26 mouse cellular contexts compared by ENCODE assay signal in the genomic region with DNA sequence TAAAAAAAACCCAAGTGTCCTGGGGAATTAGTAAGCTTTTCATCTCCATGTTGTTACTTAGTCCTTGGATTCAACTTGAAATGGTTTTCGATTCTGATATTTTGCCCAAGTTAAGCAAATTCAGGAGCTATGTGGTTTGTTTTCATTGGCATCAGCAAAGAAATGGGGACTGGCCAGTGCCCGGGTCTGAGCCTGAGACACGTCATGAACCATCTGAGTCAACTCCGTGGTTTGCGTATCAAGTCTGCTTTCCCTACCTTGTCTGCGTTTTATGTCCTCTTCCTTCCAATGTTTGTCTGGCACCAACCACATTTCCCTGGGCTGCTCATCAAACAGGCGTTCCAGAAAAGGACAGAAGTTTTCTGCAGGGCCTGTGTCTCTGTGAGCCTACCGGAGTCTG.
DNase-seq lines count a peak whose midpoint lies in the region; TF ChIP-seq lines count a peak whose summit lies in the region.
"Had no signal": no experiment of that assay in that cellular context is flagged by ENCODE, and none has a peak within 500 bp of the region (broad histone marks: within the 10 kb centered on the region; RNA-seq: fewer than 3 reads in every experiment).

No protein-coding gene starts in this region.

- H3K4me1 ChIP-seq in kidney, adult 2 months (ENCODE audit: control insufficient read depth, insufficient read depth, low read length): no peaks in the 10 kb centered on the region
- H3K4me1 ChIP-seq: forebrain, embryonic 12.5 days; forebrain, embryonic 15.5 days; heart, embryonic 10.5 days had no signal

- no peaks in the 10 kb centered on the region for H3K36me3 ChIP-seq in kidney, adult 2 months (ENCODE audit: control insufficient read depth, insufficient read depth, low read length)
- no peaks in the 10 kb centered on the region for H3K36me3 ChIP-seq in myocyte (ENCODE audit: control insufficient read depth, insufficient read depth)
- H3K36me3 ChIP-seq: forebrain, embryonic 12.5 days; forebrain, embryonic 15.5 days; G1E; heart, embryonic 10.5 days; heart, embryonic 13.5 days had no signal

- H3K27ac ChIP-seq in kidney, adult 2 months (ENCODE audit: insufficient read depth, low read depth, low read length): no peak overlapping the region
- H3K27ac ChIP-seq: forebrain, embryonic 12.5 days; forebrain, embryonic 15.5 days; heart, adult 2 months; heart, embryonic 10.5 days; heart, embryonic 13.5 days; hindbrain, embryonic 14.5 days; hindbrain, postnatal 0 days had no signal

- H3K4me3 ChIP-seq in kidney, adult 2 months (ENCODE audit: insufficient read depth, low read depth, low read length): no peak overlapping the region
- no peak overlapping the region for H3K4me3 ChIP-seq in myocyte
- H3K4me3 ChIP-seq: forebrain, embryonic 12.5 days; forebrain, embryonic 15.5 days; heart, adult 2 months; heart, embryonic 10.5 days; heart, embryonic 13.5 days had no signal

- no peaks in the 10 kb centered on the region for H3K79me2 ChIP-seq in myocyte (ENCODE audit: control insufficient read depth, insufficient read depth)

- no peak for TF ChIP-seq POLR2A in kidney, adult 2 months (IDR thresholded peaks at IDR 0.05; ENCODE audit: low read depth, low read length)
- TF ChIP-seq POLR2A in myocyte (IDR thresholded peaks at IDR 0.05; ENCODE audit: insufficient read length, low read depth): no peak

- H3K4me2 ChIP-seq in myocyte (ENCODE audit: low read depth): peak overlapping the region; percentile 16
- H3K4me2 ChIP-seq: forebrain, embryonic 12.5 days; forebrain, embryonic 15.5 days; heart, embryonic 13.5 days; hindbrain, embryonic 14.5 days had no signal

- 92% methylated on average over 8 of the region's 8 CpGs for WGBS in kidney, adult 2 months

- no peak for TF ChIP-seq CTCF in kidney, adult 2 months (conservative IDR thresholded peaks at IDR 0.05; ENCODE audit: insufficient read depth, insufficient read length, low read depth, low read length)

- H3ac ChIP-seq in myocyte (ENCODE audit: control insufficient read depth, insufficient read length): no peak overlapping the region

- 0 out of 2 replicates have a peak, but pooled peaks cover 1% of the 10 kb centered on the region for H3K27me3 ChIP-seq in kidney, adult 2 months (replicated peaks; ENCODE audit: control insufficient read depth, insufficient read depth, low read length)
- no peaks in the 10 kb centered on the region for H3K27me3 ChIP-seq in myocyte (ENCODE audit: control insufficient read depth, insufficient read depth, insufficient read length)
- H3K27me3 ChIP-seq: CH12.LX; forebrain, embryonic 12.5 days; forebrain, embryonic 15.5 days; heart, embryonic 13.5 days had no signal

- DNase-seq in kidney, adult 2 months: peak; percentile 12
- DNase-seq in kidney, postnatal 14 days: no peak
- DNase-seq in Muller cell, postnatal 12 days (ENCODE audit: inconsistent ontology term): peak; percentile 20
- DNase-seq in adipocyte (ENCODE audit: low spot score): peak; percentile 31
- no peak for DNase-seq in thymus, adult 18-20 months
- DNase-seq in ovary, postnatal 14 days (ENCODE audit: low spot score): no peak
- no peak for DNase-seq in frontal cortex, postnatal 10 days (ENCODE audit: low spot score in 2 of 2)
- DNase-seq: adrenal gland, adult 8-10 months; adrenal gland, postnatal 25 days; cerebellum, adult 11-12 months; cerebellum, adult 8-10 months; cerebellum, postnatal 10 days; gastrocnemius, postnatal 10 days; gastrocnemius, postnatal 36 days; heart, adult 2 months; heart, postnatal 14 days; heart, postnatal 4 days had no signal

TF ChIP-seq in myocyte, 11 proteins besides CTCF, POLR2A, EP300 and RAD21:
- TF ChIP-seq CEBPB (IDR thresholded peaks at IDR 0.05; ENCODE audit: insufficient read depth, poor library complexity, severe bottlenecking): no peak
- no peak for TF ChIP-seq MYOG (IDR thresholded peaks at IDR 0.05; ENCODE audit: control insufficient read depth in 1 of 3, insufficient read depth in 1 of 3, insufficient read length in 2 of 3, low read depth in 2 of 3)
- TF ChIP-seq MYOD1 (IDR thresholded peaks at IDR 0.05; ENCODE audit: control insufficient read depth in 1 of 3, insufficient read length in 2 of 3, low read depth in 2 of 3): no peak
- TF ChIP-seq REST (IDR thresholded peaks at IDR 0.05; ENCODE audit: insufficient read depth, insufficient read length): no peak
- TF ChIP-seq TCF12 (IDR thresholded peaks at IDR 0.05; ENCODE audit: insufficient read depth, poor library complexity, severe bottlenecking): no peak
- no peak for TF ChIP-seq POLR2AphosphoS2 (IDR thresholded peaks at IDR 0.05; ENCODE audit: insufficient read length, low read depth)
- TF ChIP-seq E2F4 (IDR thresholded peaks at IDR 0.05; ENCODE audit: insufficient read depth): no peak

Comparison
In these comparisons a context has a peak if more than half of its experiments do, and no peak if none do; other contexts are left out.
1. DNase-seq: peak in kidney, adult 2 months (single experiment), Muller cell, postnatal 12 days (single experiment) and adipocyte (single experiment); none in kidney, postnatal 14 days (single experiment), thymus, adult 18-20 months (0 of 2), ovary, postnatal 14 days (single experiment) and frontal cortex, postnatal 10 days (0 of 2).